Mouse (Mus musculus): ENCODE measurements at regions not wholly inside any gene's neighbourhood (a gene's known extent, or its start where the extent isn't known, plus 50 kb on each side); places are given as distances from the start of the nearest gene placed in this dataset.
A peak's percentile ranks its signal among the peaks of the same experiment; 100 is the strongest.
"Not testable (repeated sequence)": the region's sequence is repeated elsewhere in the genome, so short reads cannot be mapped to it uniquely, and the experiment has no call there.

DNA sequence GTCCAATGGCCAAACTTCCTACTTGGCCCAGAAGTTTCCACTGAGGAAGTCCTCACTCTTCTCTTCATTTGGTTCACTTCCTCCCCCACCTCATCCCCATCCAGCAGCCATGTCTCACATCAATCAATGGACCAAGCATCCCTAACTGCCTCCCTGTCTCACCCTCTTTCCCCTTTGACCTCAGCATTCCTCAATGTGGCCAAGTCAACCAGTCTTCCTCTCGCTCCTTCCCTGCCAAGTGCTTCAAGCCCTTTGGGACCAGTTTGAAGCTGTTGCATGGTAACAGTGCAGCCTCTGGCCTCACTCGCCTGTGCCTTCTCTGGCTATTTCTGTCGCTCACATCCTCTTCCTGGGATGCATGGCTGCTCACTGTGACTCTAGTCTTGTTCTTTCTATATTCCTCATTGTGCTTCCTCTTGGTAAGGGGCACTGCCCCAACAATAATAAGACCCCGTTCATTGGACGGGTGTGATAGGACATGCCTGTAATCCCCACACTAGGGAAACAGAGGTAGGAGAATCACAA, 83.5 kb upstream of the Ifngr1 start:
- Histone ChIP-seq H3K27ac (replicated peaks) (no peak overlapping the region), H3K36me3 (ENCODE audit: control insufficient read depth, insufficient read depth, low read length) (no peaks in the 10 kb centered on the region), H3K4me2 (replicated peaks; ENCODE audit: low read depth) (no peak overlapping the region), H3K4me3 (ENCODE audit: low read depth, low read length) (no peak overlapping the region), H3K9ac (ENCODE audit: low read length) (no peak overlapping the region), H3K27me3 (ENCODE audit: control insufficient read depth, insufficient read depth, low read length) (no peaks in the 10 kb centered on the region), H3K4me1 (replicated peaks; ENCODE audit: control insufficient read depth, insufficient read depth) (no peaks in the 10 kb centered on the region), H3K9me3 (ENCODE audit: control insufficient read depth, low read length) (no peaks in the 10 kb centered on the region)
- 88% methylated on average over 5 of the region's 5 CpGs for WGBS
- TF ChIP-seq CTCF (IDR thresholded peaks at IDR 0.05; ENCODE audit: low read depth) (no peak), EP300 (optimal IDR thresholded peaks at IDR 0.05) (no peak)
- no peak for ATAC-seq (ENCODE audit: low FRiP score, low TSS enrichment)
- DNase-seq (ENCODE audit: low spot score): no peak

DNA sequence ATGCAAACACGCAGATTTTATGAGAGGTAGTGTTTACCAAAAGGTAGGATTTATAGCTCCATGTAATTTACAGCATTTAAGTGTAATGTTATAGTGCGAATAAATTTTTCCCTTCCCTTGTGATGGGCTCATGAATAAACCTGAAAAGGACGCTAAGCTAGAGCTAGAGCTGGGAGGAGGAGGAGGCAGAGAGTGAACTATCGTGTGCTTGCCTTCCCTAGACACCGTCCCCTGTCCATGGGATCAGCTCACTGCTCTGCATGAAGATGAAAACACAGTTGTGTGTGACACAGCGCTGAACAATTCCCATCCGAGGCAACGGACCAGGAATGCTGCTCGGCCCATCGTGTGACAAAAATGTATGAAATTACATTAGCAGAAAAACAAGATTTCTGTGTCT, 81.7 kb upstream of the Ifngr1 start:
- Histone ChIP-seq H3K4me2 (replicated peaks; ENCODE audit: low read depth) (no peak overlapping the region), H3K4me1 (replicated peaks; ENCODE audit: control insufficient read depth, insufficient read depth) (no peaks in the 10 kb centered on the region), H3K9me3 (ENCODE audit: control insufficient read depth, low read length) (no peaks in the 10 kb centered on the region), H3K27me3 (ENCODE audit: control insufficient read depth, insufficient read depth, low read length) (no peaks in the 10 kb centered on the region), H3K9ac (ENCODE audit: low read length) (no peak overlapping the region), H3K27ac (replicated peaks) (no peak overlapping the region), H3K4me3 (ENCODE audit: low read depth, low read length) (no peak overlapping the region), H3K36me3 (ENCODE audit: control insufficient read depth, insufficient read depth, low read length) (no peaks in the 10 kb centered on the region)
- DNase-seq (ENCODE audit: low spot score) (no peak), ATAC-seq (ENCODE audit: low FRiP score, low TSS enrichment) (no peak)
- TF ChIP-seq CTCF (IDR thresholded peaks at IDR 0.05; ENCODE audit: low read depth) (no peak), EP300 (optimal IDR thresholded peaks at IDR 0.05) (no peak)
- WGBS: 75% methylated on average over 10 of the region's 10 CpGs

DNA sequence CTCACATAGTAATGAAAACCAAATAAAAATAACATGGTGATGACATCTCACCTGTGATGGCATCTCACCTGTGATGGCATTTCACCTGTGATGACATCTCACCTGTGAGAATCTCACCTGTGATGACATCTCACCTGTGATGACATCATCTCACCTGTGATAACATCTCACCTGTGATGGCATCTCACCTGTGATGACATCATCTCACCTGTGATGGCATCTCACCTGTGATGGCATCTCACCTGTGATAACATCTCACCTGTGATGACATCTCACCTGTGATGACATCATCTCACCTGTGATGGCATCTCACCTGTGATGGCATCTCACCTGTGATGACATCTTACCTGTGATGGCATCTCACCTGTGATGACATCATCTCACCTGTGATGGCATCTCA, 77.4 kb upstream of the Ifngr1 start:
- H3K4me2 ChIP-seq (replicated peaks; ENCODE audit: low read depth); ATAC-seq (ENCODE audit: low FRiP score, low TSS enrichment); H3K4me3 ChIP-seq (ENCODE audit: low read depth, low read length); H3K27ac ChIP-seq (replicated peaks); H3K9ac ChIP-seq (ENCODE audit: low read length); DNase-seq (ENCODE audit: low spot score); H3K4me1 ChIP-seq (replicated peaks; ENCODE audit: control insufficient read depth, insufficient read depth); H3K27me3 ChIP-seq (ENCODE audit: control insufficient read depth, insufficient read depth, low read length); H3K36me3 ChIP-seq (ENCODE audit: control insufficient read depth, insufficient read depth, low read length); H3K9me3 ChIP-seq (ENCODE audit: control insufficient read depth, low read length): not testable (repeated sequence)

DNA sequence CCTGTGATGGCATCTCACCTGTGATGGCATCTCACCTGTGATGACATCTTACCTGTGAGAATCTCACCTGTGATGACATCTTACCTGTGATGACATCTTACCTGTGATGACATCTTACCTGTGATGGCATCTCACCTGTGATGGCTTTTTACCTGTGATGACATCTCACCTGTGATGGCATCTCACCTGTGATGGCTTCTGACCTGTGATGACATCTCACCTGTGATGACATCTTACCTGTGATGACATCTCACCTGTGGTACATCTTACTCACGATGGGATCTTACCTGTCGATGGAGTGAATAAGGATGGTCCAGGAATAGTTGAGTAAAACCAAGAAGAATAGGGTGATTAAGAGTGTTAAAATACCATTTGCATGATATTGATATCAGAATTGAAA, 76.9 kb upstream of the Ifngr1 start:
- TF ChIP-seq EP300 (optimal IDR thresholded peaks at IDR 0.05) (no peak), CTCF (IDR thresholded peaks at IDR 0.05; ENCODE audit: low read depth) (no peak)
- H3K27ac ChIP-seq (replicated peaks): no peak overlapping the region
- no peak overlapping the region for H3K4me2 ChIP-seq (replicated peaks; ENCODE audit: low read depth)
- no peaks in the 10 kb centered on the region for H3K27me3 ChIP-seq (ENCODE audit: control insufficient read depth, insufficient read depth, low read length)
- ATAC-seq (ENCODE audit: low FRiP score, low TSS enrichment): no peak
- H3K9ac ChIP-seq (ENCODE audit: low read length): no peak overlapping the region
- WGBS: 96% methylated on average over 2 of the region's 2 CpGs
- no peak overlapping the region for H3K4me3 ChIP-seq (ENCODE audit: low read depth, low read length)
- H3K36me3 ChIP-seq (ENCODE audit: control insufficient read depth, insufficient read depth, low read length): no peaks in the 10 kb centered on the region
- H3K9me3 ChIP-seq (ENCODE audit: control insufficient read depth, low read length): no peaks in the 10 kb centered on the region
- no peak for DNase-seq (ENCODE audit: low spot score)
- no peaks in the 10 kb centered on the region for H3K4me1 ChIP-seq (replicated peaks; ENCODE audit: control insufficient read depth, insufficient read depth)

DNA sequence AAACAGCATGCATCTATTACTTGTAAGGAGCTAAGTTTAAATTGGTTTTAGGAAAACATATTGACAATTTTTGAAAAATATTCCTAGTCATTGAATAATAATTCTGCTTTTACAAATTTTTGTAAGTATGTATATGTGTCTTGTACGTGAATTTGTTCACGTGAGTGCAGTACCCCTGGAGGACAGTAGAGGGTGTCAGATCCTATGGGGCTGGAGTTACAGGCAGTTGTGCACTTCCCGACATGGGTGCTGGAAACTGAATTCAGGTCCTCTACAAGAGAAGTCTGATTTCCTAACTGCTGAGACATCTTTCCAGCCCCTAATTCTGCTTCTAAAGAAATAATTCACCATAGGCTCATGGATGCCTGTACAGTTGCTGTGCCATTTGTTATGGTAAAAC, 75.7 kb upstream of the Ifngr1 start:
- TF ChIP-seq EP300 (optimal IDR thresholded peaks at IDR 0.05) (no peak), CTCF (IDR thresholded peaks at IDR 0.05; ENCODE audit: low read depth) (peak; percentile 41)

DNA sequence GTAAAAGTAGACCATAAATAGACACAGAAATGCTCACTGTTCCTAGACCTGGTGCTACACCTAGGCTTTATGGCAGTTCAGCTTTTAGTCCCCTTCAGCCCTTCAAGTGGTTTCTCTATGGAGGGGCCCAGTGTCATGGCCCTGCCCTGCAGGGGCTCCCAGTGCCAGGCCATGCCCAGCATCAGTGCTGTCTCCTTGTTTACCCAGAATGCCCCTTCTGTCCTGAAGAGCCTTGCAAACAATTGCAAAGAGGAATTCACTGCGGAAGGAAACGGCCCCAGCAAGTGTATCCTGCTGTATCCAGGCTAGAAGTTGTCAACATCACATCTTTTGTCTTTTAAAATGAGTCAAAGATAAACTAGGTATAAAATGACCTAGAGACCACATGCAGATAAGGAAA, 74.7 kb upstream of the Ifngr1 start:
- DNase-seq (ENCODE audit: low spot score) (no peak), ATAC-seq (ENCODE audit: low FRiP score, low TSS enrichment) (no peak)
- no peak overlapping the region for H3K27ac ChIP-seq (replicated peaks)
- H3K9me3 ChIP-seq (ENCODE audit: control insufficient read depth, low read length): no peaks in the 10 kb centered on the region
- no peak for TF ChIP-seq EP300 (optimal IDR thresholded peaks at IDR 0.05)
- TF ChIP-seq CTCF (IDR thresholded peaks at IDR 0.05; ENCODE audit: low read depth): no peak
- H3K4me2 ChIP-seq (replicated peaks; ENCODE audit: low read depth): no peak overlapping the region
- H3K27me3 ChIP-seq (ENCODE audit: control insufficient read depth, insufficient read depth, low read length): no peaks in the 10 kb centered on the region
- no peaks in the 10 kb centered on the region for H3K4me1 ChIP-seq (replicated peaks; ENCODE audit: control insufficient read depth, insufficient read depth)
- H3K36me3 ChIP-seq (ENCODE audit: control insufficient read depth, insufficient read depth, low read length): no peaks in the 10 kb centered on the region
- WGBS: 68% methylated on average over 2 of the region's 2 CpGs
- H3K4me3 ChIP-seq (ENCODE audit: low read depth, low read length): no peak overlapping the region
- H3K9ac ChIP-seq (ENCODE audit: low read length): no peak overlapping the region

More for the DNA sequence above, 75.7 kb upstream of the Ifngr1 start:
- H3K27ac ChIP-seq (replicated peaks): no peak overlapping the region
- H3K9ac ChIP-seq (ENCODE audit: low read length): no peak overlapping the region
- DNase-seq (ENCODE audit: low spot score) (no peak), ATAC-seq (ENCODE audit: low FRiP score, low TSS enrichment) (no peak)
- H3K4me3 ChIP-seq (ENCODE audit: low read depth, low read length): no peak overlapping the region
- no peak overlapping the region for H3K4me2 ChIP-seq (replicated peaks; ENCODE audit: low read depth)
- H3K36me3 ChIP-seq (ENCODE audit: control insufficient read depth, insufficient read depth, low read length): no peaks in the 10 kb centered on the region
- H3K27me3 ChIP-seq (ENCODE audit: control insufficient read depth, insufficient read depth, low read length): no peaks in the 10 kb centered on the region
- H3K4me1 ChIP-seq (replicated peaks; ENCODE audit: control insufficient read depth, insufficient read depth): no peaks in the 10 kb centered on the region
- WGBS: 97% methylated on average over 3 of the region's 3 CpGs
- H3K9me3 ChIP-seq (ENCODE audit: control insufficient read depth, low read length): no peaks in the 10 kb centered on the region
